Mouse (Mus musculus) hindbrain, embryonic 11.5 days (tissue): ENCODE data around the gene Zfp771. TPM values are rescaled to one million over a fixed set of nuclear protein-coding genes. Genes with fewer than 3 reads are reported as not detected.
"Not testable (repeated sequence)": the region's sequence is repeated elsewhere in the genome, so short reads cannot be mapped to it uniquely, and the experiment has no call there.

Experiments used
- ATAC-seq: fragments of 200-750 bp; cut with Nextera tagmentation; 2 replicates; pipeline ENCODE4 v1.8.0; 2017; ENCODE audit warnings: mild to moderate bottlenecking, moderate TSS enrichment, moderate library complexity; ENCODE audit not compliant: low FRiP score
- DNase-seq: peaks from one replicate; pipeline ENCODE4 v3.0.0-alpha.2; 2015; ENCODE audit warnings: low spot score
- H3K27ac ChIP-seq: fragments of 300-500 bp; sonication (generic); 2 replicates; pipeline ENCODE4 v1.5.1; 2014; ENCODE audit warnings: mild to moderate bottlenecking, low read depth, low read length
- H3K27me3 ChIP-seq: fragments of 300-500 bp; sonication (generic); 2 replicates; pipeline ENCODE4 v1.6.1; 2014; ENCODE audit warnings: mild to moderate bottlenecking, low read length, moderate library complexity, mixed read lengths; ENCODE audit not compliant: control insufficient read depth, insufficient read depth
- H3K36me3 ChIP-seq: fragments of 300-500 bp; sonication (generic); 2 replicates; pipeline ENCODE4 v1.6.1; 2014; ENCODE audit warnings: mild to moderate bottlenecking, low read length, moderate library complexity, mixed read lengths; ENCODE audit not compliant: control insufficient read depth, insufficient read depth
- H3K4me1 ChIP-seq: fragments of 300-500 bp; sonication (generic); replicated peaks from 2 replicates; pipeline ENCODE4 v1.6.1; 2014; ENCODE audit warnings: low read length, mixed read lengths; ENCODE audit not compliant: control insufficient read depth, insufficient read depth
- H3K4me2 ChIP-seq: fragments of 300-500 bp; sonication (generic); replicated peaks from 2 replicates; pipeline ENCODE4 v1.6.1; 2014; ENCODE audit warnings: mild to moderate bottlenecking, low read depth, low read length
- H3K4me3 ChIP-seq: fragments of 300-500 bp; sonication (generic); 2 replicates; pipeline ENCODE4 v1.5.1; 2014; ENCODE audit warnings: low read depth, low read length
- H3K9ac ChIP-seq: fragments of 300-500 bp; sonication (generic); 2 replicates; pipeline ENCODE4 v1.6.1; 2014; ENCODE audit warnings: low read depth, low read length
- H3K9me3 ChIP-seq: fragments of 300-500 bp; sonication (generic); 2 replicates; pipeline ENCODE4 v1.6.1; 2016; ENCODE audit warnings: low read length; ENCODE audit not compliant: control insufficient read depth
- WGBS: fragments of 180-500 bp; shearing (Covaris S2); extraction: QIAGEN DNeasy Blood & Tissue Kit; methylation state at CpG from one replicate; pipeline ENCODE4 v1.1.7; 2014; 5-methylcytosine and 5-hydroxymethylcytosine counted together
- polyA plus RNA-seq: library from polyadenylated mRNA; unstranded; fragments of >200 nt; fragmentation: Nextera tagmentation; extraction: Ambion mirVana; gene quantifications from 2 replicates; pipeline ENCODE4 v1.2.1, GENCODE M21; 2014

The Zfp771 gene
- polyA plus RNA-seq, 1 experiment from 2014 or later: 53.2 TPM

DNA sequence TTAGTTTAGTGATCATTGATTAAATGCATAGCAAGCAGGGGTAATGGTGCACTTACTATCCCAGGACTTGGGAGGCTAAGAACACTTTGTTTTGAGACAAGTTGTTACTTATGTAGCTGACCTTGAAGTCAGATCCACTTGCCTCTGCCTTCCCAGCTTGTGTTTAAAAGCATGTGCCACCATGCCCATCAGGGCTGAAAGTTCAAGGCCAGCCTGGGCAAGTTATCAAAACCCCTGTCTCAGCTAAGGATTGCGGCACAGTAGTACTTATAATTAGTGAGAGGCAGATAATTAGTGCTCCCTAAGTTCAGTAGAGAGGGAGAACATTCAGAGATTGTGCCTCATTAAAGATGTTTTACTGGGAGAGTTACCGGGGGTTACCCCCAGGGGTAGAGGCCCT, 9.3 kb upstream of the Zfp771 start:
- no peak for DNase-seq
- no peak overlapping the region for H3K27ac ChIP-seq
- peak overlapping the region; percentile 30 for H3K4me2 ChIP-seq
- H3K4me3 ChIP-seq: peak overlapping the region; percentile 96
- H3K4me1 ChIP-seq: peaks cover 9% of the 10 kb centered on the region
- H3K36me3 ChIP-seq: peaks cover 24% of the 10 kb centered on the region
- no peak overlapping the region; the same call in 1 of the 2 replicates for H3K9ac ChIP-seq
- no peaks in the 10 kb centered on the region for H3K27me3 ChIP-seq
- H3K9me3 ChIP-seq: no peaks in the 10 kb centered on the region
- WGBS: 95% methylated on average over 2 of the region's 2 CpGs
- no peak for ATAC-seq

DNA sequence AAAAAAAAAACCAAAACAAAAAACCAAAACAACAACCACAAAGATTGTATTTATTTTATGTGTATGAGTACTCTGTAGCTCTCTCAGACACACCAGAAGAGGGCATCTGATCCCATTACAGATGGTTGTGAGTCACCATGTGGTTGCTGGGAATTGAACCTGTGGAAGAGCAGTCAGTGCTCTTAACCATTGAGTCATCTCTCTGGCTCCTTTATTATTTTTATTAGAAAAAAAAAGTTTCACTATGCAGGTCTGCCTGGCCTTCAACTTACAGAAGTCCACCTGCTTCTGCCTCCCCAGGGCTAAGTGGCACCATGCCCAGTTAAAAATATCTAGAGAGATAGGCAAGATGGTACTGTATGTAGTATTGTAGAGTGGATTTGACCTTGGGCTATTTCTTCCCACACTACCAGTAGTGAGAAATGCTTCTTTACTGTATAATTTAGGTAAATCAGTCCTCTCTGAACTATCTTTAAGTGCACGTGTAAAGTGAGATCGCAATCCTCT, 660 bp upstream of the Zfp771 start:
- Histone ChIP-seq H3K27ac (no peak overlapping the region), H3K27me3 (no peaks in the 10 kb centered on the region), H3K4me1 (peaks cover 4% of the 10 kb centered on the region; the same call in 1 of the 2 replicates), H3K4me2 (peak overlapping the region; percentile 90), H3K9me3 (no peaks in the 10 kb centered on the region), H3K9ac (peak overlapping the region; percentile 88; the same call in 1 of the 2 replicates), H3K36me3 (peaks cover 1% of the 10 kb centered on the region; the same call in 1 of the 2 replicates), H3K4me3 (peak overlapping the region; percentile 87; the same call in 1 of the 2 replicates)
- WGBS: 43% methylated on average over 2 of the region's 2 CpGs
- ATAC-seq (no peak), DNase-seq (no peak)

DNA sequence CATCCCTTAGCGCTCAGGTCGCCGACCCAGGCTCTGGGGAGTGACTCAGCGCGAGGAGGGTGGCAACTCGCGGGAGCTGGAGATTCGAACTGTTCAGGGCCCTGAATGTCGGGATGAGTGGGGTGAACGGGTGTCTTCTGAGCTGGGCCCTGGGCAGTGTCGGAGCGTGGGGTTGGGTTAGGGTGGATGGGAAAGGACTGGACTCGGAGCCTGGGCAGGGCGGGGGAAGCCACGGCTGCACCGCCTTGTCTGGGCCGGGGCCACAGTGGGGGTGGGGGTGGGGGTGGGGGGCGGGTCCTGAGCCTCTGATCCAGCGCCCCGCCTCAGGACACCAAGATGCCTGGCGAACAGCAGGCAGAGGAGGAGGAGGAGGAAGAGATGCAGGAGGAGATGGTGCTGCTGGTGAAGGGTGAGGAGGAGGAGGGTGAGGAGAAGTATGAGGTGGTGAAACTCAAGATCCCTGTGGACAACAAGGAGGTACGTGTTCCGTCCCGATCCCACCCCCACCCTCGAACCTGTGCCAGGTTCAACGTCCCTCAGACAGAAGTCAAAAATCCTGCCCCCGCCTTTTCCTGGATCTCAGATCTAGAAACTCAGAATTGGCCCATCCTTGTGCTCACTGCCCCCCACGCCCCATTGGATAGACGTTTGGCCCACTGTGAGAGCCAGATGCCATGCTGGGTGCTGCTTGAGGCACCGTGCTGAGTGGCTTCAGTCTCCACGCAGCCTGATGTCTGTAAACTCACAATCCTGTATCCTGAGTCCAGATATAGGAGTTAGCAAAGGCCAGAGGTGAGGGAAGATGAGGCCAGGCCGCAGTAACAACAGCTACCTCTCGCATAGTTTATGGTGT, 810 bp downstream of the Zfp771 start:
- H3K4me3 ChIP-seq: peak overlapping the region; percentile 87
- 15% methylated on average over 31 of the region's 33 CpGs for WGBS
- no peaks in the 10 kb centered on the region for H3K27me3 ChIP-seq
- DNase-seq (no peak), ATAC-seq (peak; percentile 85)
- H3K36me3 ChIP-seq: no peaks in the 10 kb centered on the region
- H3K9me3 ChIP-seq: no peaks in the 10 kb centered on the region
- peak overlapping the region; percentile 90 for H3K4me2 ChIP-seq
- peak overlapping the region; percentile 74 for H3K27ac ChIP-seq
- H3K4me1 ChIP-seq: peaks cover 4% of the 10 kb centered on the region; the same call in 1 of the 2 replicates
- H3K9ac ChIP-seq: peak overlapping the region; percentile 88

GRCm38 (mm10) chr7:127250511-127250910, 6.4 kb downstream of the Zfp771 start:
- H3K9ac ChIP-seq, H3K4me2 ChIP-seq, H3K9me3 ChIP-seq, H3K36me3 ChIP-seq, ATAC-seq, H3K27me3 ChIP-seq, H3K27ac ChIP-seq, H3K4me1 ChIP-seq, DNase-seq, H3K4me3 ChIP-seq: not testable (repeated sequence)
- WGBS: 95% methylated on average over 8 of the region's 8 CpGs

DNA sequence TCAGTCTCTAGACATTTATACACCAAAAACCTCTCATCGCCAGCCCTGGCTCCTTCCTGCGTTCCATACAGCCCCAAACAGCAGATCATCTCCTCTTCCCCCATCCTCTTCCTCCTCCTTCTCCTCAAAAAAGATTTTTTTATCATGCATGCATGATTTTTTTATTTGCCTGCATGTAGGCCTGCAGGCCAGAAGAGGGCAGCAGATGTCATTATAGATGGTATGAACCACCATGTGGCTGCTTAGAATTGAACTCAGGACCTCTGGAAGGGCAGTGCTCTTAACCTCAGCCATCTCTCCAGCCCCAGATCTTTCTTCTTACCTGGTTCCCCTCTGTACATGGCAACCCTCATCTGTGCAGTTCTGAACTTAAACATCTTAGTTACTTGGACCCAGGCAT, 8.3 kb downstream of the Zfp771 start:
- Histone ChIP-seq H3K9ac (no peak overlapping the region), H3K27me3 (no peaks in the 10 kb centered on the region), H3K36me3 (no peaks in the 10 kb centered on the region), H3K4me3 (no peak overlapping the region), H3K9me3 (no peaks in the 10 kb centered on the region), H3K4me1 (no peaks in the 10 kb centered on the region; the same call in none of the 2 replicates), H3K4me2 (no peak overlapping the region), H3K27ac (no peak overlapping the region)
- ATAC-seq (no peak), DNase-seq (peak; percentile 51)
- 96% methylated on average over 2 of the region's 2 CpGs for WGBS

DNA sequence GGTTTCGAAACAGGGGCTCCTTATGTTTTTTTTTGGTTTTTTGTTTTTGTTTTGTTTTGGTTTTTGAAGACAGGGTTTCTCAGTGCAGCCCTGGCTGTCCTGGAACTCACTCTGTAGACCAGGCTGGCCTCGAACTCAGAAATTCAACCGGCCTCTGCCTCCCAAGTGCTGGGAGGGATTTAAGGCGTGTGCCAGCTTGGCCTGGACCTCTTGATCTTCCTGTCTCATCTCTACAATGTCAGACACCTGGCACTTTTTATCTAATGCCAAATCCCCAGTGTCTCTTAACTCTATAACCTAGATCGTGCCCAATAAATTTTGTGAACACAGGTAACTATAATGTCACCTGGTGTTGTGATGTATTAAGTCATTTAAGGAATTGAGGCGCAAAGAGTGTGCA, 9.3 kb downstream of the Zfp771 start:
- DNase-seq: no peak

GRCm38 (mm10) chr7:127253821-127254769, 10.0 kb downstream of the Zfp771 start:
- H3K9me3 ChIP-seq: no peaks in the 10 kb centered on the region
- peak overlapping the region; percentile 50 for H3K4me3 ChIP-seq
- peak overlapping the region; percentile 72 for H3K9ac ChIP-seq
- peaks cover 2% of the 10 kb centered on the region for H3K4me1 ChIP-seq
- WGBS: 1% methylated on average over 132 of the region's 136 CpGs
- no peaks in the 10 kb centered on the region for H3K36me3 ChIP-seq
- no peaks in the 10 kb centered on the region for H3K27me3 ChIP-seq
- ATAC-seq: peak; percentile 96
- H3K27ac ChIP-seq: peak overlapping the region; percentile 87
- H3K4me2 ChIP-seq: peak overlapping the region; percentile 80
- peak; percentile 99 for DNase-seq

More for the DNA sequence above, 9.3 kb downstream of the Zfp771 start:
- H3K4me2 ChIP-seq: peak overlapping the region; percentile 80
- no peaks in the 10 kb centered on the region for H3K36me3 ChIP-seq
- H3K27ac ChIP-seq: peak overlapping the region; percentile 87
- no peaks in the 10 kb centered on the region for H3K9me3 ChIP-seq
- H3K4me3 ChIP-seq: peak overlapping the region; percentile 50
- no peaks in the 10 kb centered on the region for H3K27me3 ChIP-seq
- H3K4me1 ChIP-seq: no peaks in the 10 kb centered on the region; the same call in none of the 2 replicates
- 84% methylated on average over 6 of the region's 6 CpGs for WGBS
- peak overlapping the region; percentile 70 for H3K9ac ChIP-seq
- no peak for ATAC-seq

GRCm38 (mm10) chr7:127255008-127255407, 10.9 kb downstream of the Zfp771 start:
- Histone ChIP-seq H3K27ac (no peak overlapping the region; the same call in 1 of the 2 replicates), H3K4me3 (peak overlapping the region; percentile 50), H3K4me2 (peak overlapping the region; percentile 80), H3K9ac (peak overlapping the region; percentile 72; the same call in 1 of the 2 replicates), H3K4me1 (peaks cover 2% of the 10 kb centered on the region), H3K36me3 (no peaks in the 10 kb centered on the region), H3K9me3 (no peaks in the 10 kb centered on the region), H3K27me3 (no peaks in the 10 kb centered on the region)
- ATAC-seq: no peak
- no peak for DNase-seq
- WGBS: 38% methylated on average over 4 of the region's 4 CpGs
